Mouse (Mus musculus) heart, adult 2 months (tissue): ENCODE results near the gene Dnah10.

Source experiments
- CTCF ChIP-seq: fragments of 200-600 bp; IDR thresholded peaks from 2 replicates; pipeline ENCODE4 v1.8.1; 2022; ENCODE audit warnings: antibody characterized with exemption, mild to moderate bottlenecking, moderate library complexity
- POLR2A ChIP-seq: fragments of 200-500 bp; IDR thresholded peaks from 2 replicates; pipeline ENCODE4 v1.6.1; 2011; ENCODE audit warnings: mild to moderate bottlenecking, low read depth, low read length, control low read depth; ENCODE audit not compliant: insufficient read depth

DNA sequence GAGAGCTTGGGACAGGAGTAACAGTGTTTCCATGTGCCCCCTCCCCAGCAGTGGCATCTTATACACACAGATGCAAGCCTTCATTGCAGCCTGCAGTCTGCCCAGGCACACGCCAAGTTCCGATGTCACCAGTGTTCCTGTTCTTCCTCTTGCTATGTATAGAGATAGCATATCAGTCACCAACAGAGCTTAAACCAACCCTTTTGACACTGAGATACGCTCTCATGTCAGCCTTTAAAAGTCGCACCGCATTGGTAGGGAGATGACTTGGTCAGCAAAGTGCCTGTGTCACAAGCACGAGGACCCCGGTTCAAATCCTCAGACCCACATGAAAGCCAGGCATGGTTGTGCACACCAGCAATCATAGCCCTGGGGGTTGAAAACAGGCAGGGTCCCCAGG, 55.0 kb downstream of the Dnah10 start:
- TF ChIP-seq POLR2A (no peak), CTCF (no peak)
